Mouse (Mus musculus) liver, adult 2 months (tissue): ENCODE results near the gene Olfr49. TPM values are rescaled to one million over a fixed set of nuclear protein-coding genes. Genes with fewer than 3 reads are reported as not detected.

ENCODE experiments used
- DNase-seq: peaks from one replicate; pipeline ENCODE4 v3.0.0-alpha.2; 2011; ENCODE audit warnings: low read depth, low spot score; ENCODE audit errors: extremely low read depth
- H3K27ac ChIP-seq: fragments of 200-500 bp; replicated peaks from 2 replicates; pipeline ENCODE4 v1.5.1; 2012; ENCODE audit warnings: low read depth, mild to moderate bottlenecking, control low read depth, inconsistent platforms, low read length; ENCODE audit not compliant: insufficient read depth
- H3K27me3 ChIP-seq: fragments of 200-500 bp; 2 replicates; pipeline ENCODE4 v1.6.1; 2012; ENCODE audit warnings: mild to moderate bottlenecking, moderate library complexity, low read length, inconsistent platforms; ENCODE audit not compliant: control insufficient read depth, insufficient read depth
- H3K36me3 ChIP-seq: fragments of 200-500 bp; 2 replicates; pipeline ENCODE4 v1.6.1; 2012; ENCODE audit warnings: low read length, inconsistent platforms; ENCODE audit not compliant: control insufficient read depth, insufficient read depth
- H3K4me1 ChIP-seq: fragments of 200-500 bp; 2 replicates; pipeline ENCODE4 v1.6.1; 2011; ENCODE audit warnings: low read length; ENCODE audit not compliant: control insufficient read depth, insufficient read depth
- H3K4me3 ChIP-seq: fragments of 200-500 bp; 2 replicates; pipeline ENCODE4 v1.5.1; 2011; ENCODE audit warnings: low read depth, mild to moderate bottlenecking, control low read depth, low read length, moderate library complexity; ENCODE audit not compliant: insufficient read depth
- H3K79me2 ChIP-seq: fragments of 200-500 bp; 2 replicates; pipeline ENCODE4 v1.6.1; 2012; ENCODE audit warnings: inconsistent platforms, mild to moderate bottlenecking, low read length, moderate library complexity; ENCODE audit not compliant: control insufficient read depth, insufficient read depth
- H3K9ac ChIP-seq: fragments of 200-500 bp; 2 replicates; pipeline ENCODE4 v1.6.1; 2012; ENCODE audit warnings: low read depth, mild to moderate bottlenecking, control low read depth, inconsistent platforms, low read length
- CTCF ChIP-seq: fragments of 200-500 bp; IDR thresholded peaks from 2 replicates; pipeline ENCODE4 v1.5.1; 2011; ENCODE audit warnings: low read depth, low read length, control low read depth
- POLR2A ChIP-seq: fragments of 200-500 bp; IDR thresholded peaks from 2 replicates; pipeline ENCODE4 v1.6.1; 2011; ENCODE audit warnings: low read length, control low read depth; ENCODE audit not compliant: insufficient read depth; ENCODE audit errors: extremely low read depth
- WGBS: fragments of 180-500 bp; shearing (Covaris S2); methylation state at CpG from one replicate; pipeline ENCODE4 v1.1.7; 2018; 5-methylcytosine and 5-hydroxymethylcytosine counted together
- polyA plus RNA-seq: library from polyadenylated mRNA; depleted of rRNA; stranded (reverse); fragments of >200 nt; gene quantifications from 2 replicates; pipeline ENCODE4 v1.2.3, GENCODE M21; 2012
- total RNA-seq: library from RNA; depleted of rRNA; stranded (reverse); fragments of >200 nt; gene quantifications from 2 replicates; pipeline ENCODE4 v1.2.3, GENCODE M21; 2014

The Olfr49 gene
- total and polyA plus RNA-seq, 2 experiments: not detected

DNA sequence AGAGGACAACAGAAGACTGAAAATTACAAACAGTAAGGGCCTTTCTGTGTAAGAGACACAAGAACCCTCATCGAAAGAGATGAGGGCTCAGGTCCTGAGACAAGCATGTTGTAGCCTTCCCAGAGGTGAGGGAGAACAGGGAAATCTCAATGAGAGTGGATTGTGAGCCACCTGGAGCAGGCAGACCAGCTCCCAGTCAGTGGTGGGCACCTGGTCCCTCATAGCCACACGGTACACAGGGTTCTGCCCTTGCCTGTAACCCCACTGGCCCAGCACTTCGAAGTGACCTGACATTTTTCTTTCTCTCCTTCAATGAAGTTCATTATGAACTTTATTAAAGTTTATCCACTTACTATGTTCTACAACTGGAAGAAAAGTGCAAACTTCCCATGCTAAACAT lies 12.0 kb downstream of the Olfr49 start:
- no peaks in the 10 kb centered on the region for H3K4me1 ChIP-seq
- no peak overlapping the region for H3K9ac ChIP-seq
- H3K27me3 ChIP-seq: no peaks in the 10 kb centered on the region
- H3K4me3 ChIP-seq: no peak overlapping the region
- no peak overlapping the region for H3K27ac ChIP-seq
- H3K36me3 ChIP-seq: peaks cover 6% of the 10 kb centered on the region
- WGBS: 88% methylated on average over 3 of the region's 3 CpGs
- no peak for TF ChIP-seq CTCF
- no peak for TF ChIP-seq POLR2A
- H3K79me2 ChIP-seq: no peaks in the 10 kb centered on the region
- no peak for DNase-seq

- Histone ChIP-seq H3K27me3 (no peaks in the 10 kb centered on the region), H3K4me3 (no peak overlapping the region), H3K4me1 (no peaks in the 10 kb centered on the region), H3K9ac (no peak overlapping the region), H3K27ac (no peak overlapping the region), H3K79me2 (no peaks in the 10 kb centered on the region), H3K36me3 (peaks cover 6% of the 10 kb centered on the region)
- WGBS: 76% methylated on average over 3 of the region's 3 CpGs
- TF ChIP-seq POLR2A (no peak), CTCF (no peak)
- no peak for DNase-seq
Measured at GRCm38 (mm10) chr14:54271976-54272606, 12.6 kb downstream of the Olfr49 start.

GRCm38 (mm10) chr14:54270413-54270812 lies 14.3 kb downstream of the Olfr49 start:
- Histone ChIP-seq H3K36me3 (peaks cover 9% of the 10 kb centered on the region), H3K79me2 (no peaks in the 10 kb centered on the region), H3K4me1 (no peaks in the 10 kb centered on the region), H3K4me3 (no peak overlapping the region), H3K27ac (no peak overlapping the region), H3K27me3 (no peaks in the 10 kb centered on the region), H3K9ac (no peak overlapping the region)
- DNase-seq: no peak
- TF ChIP-seq POLR2A: no peak
- TF ChIP-seq CTCF: no peak
- WGBS: 95% methylated on average over 3 of the region's 3 CpGs

DNA sequence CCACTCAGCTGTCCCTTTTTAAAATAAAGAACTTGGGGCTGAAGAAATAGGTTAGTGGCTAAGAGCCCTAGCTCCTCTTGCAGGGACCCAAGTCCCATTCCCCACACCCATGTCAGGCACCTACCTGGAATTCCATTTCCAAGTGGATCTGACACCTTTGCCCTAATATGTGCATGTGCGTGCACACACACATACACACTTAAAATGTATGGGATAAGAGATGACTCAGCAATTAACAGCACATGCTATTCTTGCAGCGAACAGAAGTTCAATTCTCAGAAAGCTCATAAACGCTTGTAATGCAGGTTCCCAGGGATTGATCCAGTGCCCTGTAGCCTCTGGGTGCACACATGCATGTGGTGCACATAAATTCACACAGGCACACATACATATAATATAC lies 15.2 kb downstream of the Olfr49 start:
- DNase-seq: no peak
- Histone ChIP-seq H3K4me1 (no peaks in the 10 kb centered on the region), H3K79me2 (no peaks in the 10 kb centered on the region), H3K27ac (no peak overlapping the region), H3K4me3 (no peak overlapping the region), H3K36me3 (peaks cover 15% of the 10 kb centered on the region), H3K9ac (no peak overlapping the region), H3K27me3 (no peaks in the 10 kb centered on the region)
- TF ChIP-seq POLR2A (no peak), CTCF (no peak)
- 96% methylated on average over 3 of the region's 3 CpGs for WGBS

GRCm38 (mm10) chr14:54267966-54268365 lies 16.8 kb downstream of the Olfr49 start:
- no peaks in the 10 kb centered on the region for H3K27me3 ChIP-seq
- no peak for DNase-seq
- TF ChIP-seq POLR2A: no peak
- no peak for TF ChIP-seq CTCF
- 95% methylated on average over 10 of the region's 10 CpGs for WGBS
- no peak overlapping the region for H3K9ac ChIP-seq
- H3K4me1 ChIP-seq: no peaks in the 10 kb centered on the region
- no peak overlapping the region for H3K27ac ChIP-seq
- H3K36me3 ChIP-seq: peaks cover 26% of the 10 kb centered on the region
- no peak overlapping the region for H3K4me3 ChIP-seq
- H3K79me2 ChIP-seq: no peaks in the 10 kb centered on the region

GRCm38 (mm10) chr14:54265951-54266350 lies 18.8 kb downstream of the Olfr49 start:
- H3K79me2 ChIP-seq: no peaks in the 10 kb centered on the region
- peaks cover 28% of the 10 kb centered on the region for H3K36me3 ChIP-seq
- 90% methylated on average over 6 of the region's 6 CpGs for WGBS

More at GRCm38 (mm10) chr14:54265951-54266350, 18.8 kb downstream of the Olfr49 start:
- no peak overlapping the region for H3K4me3 ChIP-seq
- no peak for DNase-seq
- no peaks in the 10 kb centered on the region for H3K4me1 ChIP-seq
- H3K9ac ChIP-seq: no peak overlapping the region
- no peak for TF ChIP-seq CTCF
- no peak for TF ChIP-seq POLR2A
- no peaks in the 10 kb centered on the region for H3K27me3 ChIP-seq
- H3K27ac ChIP-seq: no peak overlapping the region
